Mouse (Mus musculus) kidney, postnatal 0 days (tissue): ENCODE measurements around the gene Pef1. TPM values are rescaled to one million over a fixed set of nuclear protein-coding genes. Genes with fewer than 3 reads are reported as not detected.

Experiments
- ATAC-seq: fragments of 200-750 bp; cut with Nextera tagmentation; replicated peaks from 2 replicates; pipeline ENCODE4 v1.8.0; 2017; ENCODE audit warnings: low read depth, moderate number of reproducible peaks, moderate TSS enrichment, moderate library complexity; ENCODE audit not compliant: low FRiP score
- DNase-seq: peaks from one replicate; pipeline ENCODE4 v3.0.0-alpha.2; 2016; ENCODE audit warnings: low spot score
- H3K27ac ChIP-seq: fragments of 300-500 bp; sonication (generic); 2 replicates; pipeline ENCODE4 v1.5.1; 2014; ENCODE audit warnings: mild to moderate bottlenecking
- H3K27me3 ChIP-seq: fragments of 300-500 bp; sonication (generic); 2 replicates; pipeline ENCODE4 v1.6.1; 2014; ENCODE audit warnings: low read length, mixed read lengths; ENCODE audit not compliant: insufficient read depth
- H3K36me3 ChIP-seq: fragments of 300-500 bp; sonication (generic); 2 replicates; pipeline ENCODE4 v1.6.1; 2014; ENCODE audit warnings: low read length, mixed read lengths; ENCODE audit not compliant: insufficient read depth
- H3K4me1 ChIP-seq: fragments of 300-500 bp; sonication (generic); replicated peaks from 2 replicates; pipeline ENCODE4 v1.6.1; 2014; ENCODE audit warnings: antibody characterized with exemption, low read length, mixed read lengths; ENCODE audit not compliant: insufficient read depth
- H3K4me2 ChIP-seq: fragments of 300-500 bp; sonication (generic); 2 replicates; pipeline ENCODE4 v1.6.1; 2014; ENCODE audit warnings: mild to moderate bottlenecking, low read length, moderate library complexity, mixed read lengths
- H3K4me3 ChIP-seq: fragments of 300-500 bp; sonication (generic); replicated peaks from 2 replicates; pipeline ENCODE4 v1.5.1; 2014; ENCODE audit warnings: low read depth, low read length
- H3K9ac ChIP-seq: fragments of 300-500 bp; sonication (generic); 2 replicates; pipeline ENCODE4 v1.6.1; 2014; ENCODE audit warnings: low read depth, low read length
- H3K9me3 ChIP-seq: fragments of 300-500 bp; sonication (generic); replicated peaks from 2 replicates; pipeline ENCODE4 v1.6.1; 2016; ENCODE audit warnings: low read length, inconsistent platforms, mixed read lengths
- CTCF ChIP-seq: IDR thresholded peaks from 2 replicates; pipeline ENCODE4 v1.5.1; 2016; ENCODE audit warnings: antibody characterized with exemption, low read depth, mild to moderate bottlenecking, moderate library complexity
- WGBS: fragments of 180-500 bp; shearing (Covaris S2); extraction: QIAGEN DNeasy Blood & Tissue Kit; methylation state at CpG from one replicate; pipeline ENCODE4 v1.1.7; 2014; 5-methylcytosine and 5-hydroxymethylcytosine counted together
- polyA plus RNA-seq: library from polyadenylated mRNA; unstranded; fragments of >200 nt; fragmentation: Nextera tagmentation; extraction: Ambion mirVana; gene quantifications from 2 replicates; pipeline ENCODE4 v1.2.1, GENCODE M21; 2015

The Pef1 gene
- polyA plus RNA-seq, 1 experiment from 2014 or later, result 73.6 TPM

- H3K4me1 ChIP-seq, result peaks cover 8% of the 10 kb centered on the region; the same call in 1 of the 2 replicates
- no peaks in the 10 kb centered on the region for H3K9me3 ChIP-seq
- peak overlapping the region; percentile 27 for H3K4me3 ChIP-seq
- ATAC-seq, result peak; percentile 30; the same call in 1 of the 2 replicates
- no peaks in the 10 kb centered on the region for H3K36me3 ChIP-seq
- H3K27me3 ChIP-seq, result peaks cover 19% of the 10 kb centered on the region
- H3K4me2 ChIP-seq, result peak overlapping the region; percentile 60
- peak; percentile 88 for DNase-seq
- H3K27ac ChIP-seq, result no peak overlapping the region
- H3K9ac ChIP-seq, result no peak overlapping the region; the same call in 1 of the 2 replicates
- peak; percentile 93 for TF ChIP-seq CTCF
- under 1% methylated on average over 52 of the region's 57 CpGs for WGBS
Measured at GRCm38 (mm10) chr4:130138441-130139213, 36.3 kb downstream of the Pef1 start.

GRCm38 (mm10) chr4:130139214-130139492 is 36.8 kb downstream of the Pef1 start, which contains the start of gene Hcrtr1:
Hcrtr1 (minus strand) TSS chr4:130139359.
- peak within 1 kb of the TSS; percentile 60 for H3K4me2 ChIP-seq
- H3K9me3 ChIP-seq, result no peaks in the 10 kb centered on the region
- no peak within 1 kb of the TSS for H3K27ac ChIP-seq
- H3K4me1 ChIP-seq, result peaks cover 8% of the 10 kb centered on the region; the same call in 1 of the 2 replicates
- peaks cover 19% of the 10 kb centered on the region for H3K27me3 ChIP-seq
- ATAC-seq (0 out of 2 replicates have a peak, but pooled peaks have one; percentile 38), DNase-seq (no peak)
- WGBS, result 2% methylated on average over 12 of the region's 15 CpGs
- H3K36me3 ChIP-seq, result no peaks in the 10 kb centered on the region
- H3K9ac ChIP-seq, result no peak within 1 kb of the TSS; the same call in 1 of the 2 replicates
- TF ChIP-seq CTCF, result no peak
- peak within 1 kb of the TSS; percentile 27 for H3K4me3 ChIP-seq

DNA sequence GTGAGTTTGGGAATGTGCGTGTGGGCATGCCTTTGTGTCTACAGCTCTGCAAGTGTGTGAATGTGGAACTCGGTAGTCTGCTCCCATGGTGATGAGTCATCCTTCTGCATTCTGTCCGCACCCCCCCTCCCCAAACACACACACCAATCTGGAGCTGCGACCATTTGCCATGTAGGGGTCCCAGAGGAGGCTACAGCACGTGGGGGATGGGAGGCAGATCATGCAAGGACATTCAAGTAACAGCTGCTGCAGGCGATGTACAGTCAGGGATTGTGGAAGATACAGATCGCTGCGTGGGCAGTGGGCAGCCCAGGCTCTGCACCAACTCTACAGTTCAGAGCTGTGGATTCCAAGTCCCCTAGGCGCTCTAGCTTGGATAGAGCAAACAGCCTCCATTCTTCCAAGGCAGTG is 38.6 kb downstream of the Pef1 start:
- ATAC-seq, result no peak
- Histone ChIP-seq H3K27ac (no peak overlapping the region), H3K27me3 (peaks cover 19% of the 10 kb centered on the region), H3K4me3 (no peak overlapping the region), H3K9ac (no peak overlapping the region), H3K4me1 (peaks cover 8% of the 10 kb centered on the region; the same call in 1 of the 2 replicates), H3K4me2 (no peak overlapping the region), H3K9me3 (no peaks in the 10 kb centered on the region), H3K36me3 (no peaks in the 10 kb centered on the region)
- WGBS, result 58% methylated on average over 9 of the region's 9 CpGs
- DNase-seq, result no peak
- TF ChIP-seq CTCF, result no peak

DNA sequence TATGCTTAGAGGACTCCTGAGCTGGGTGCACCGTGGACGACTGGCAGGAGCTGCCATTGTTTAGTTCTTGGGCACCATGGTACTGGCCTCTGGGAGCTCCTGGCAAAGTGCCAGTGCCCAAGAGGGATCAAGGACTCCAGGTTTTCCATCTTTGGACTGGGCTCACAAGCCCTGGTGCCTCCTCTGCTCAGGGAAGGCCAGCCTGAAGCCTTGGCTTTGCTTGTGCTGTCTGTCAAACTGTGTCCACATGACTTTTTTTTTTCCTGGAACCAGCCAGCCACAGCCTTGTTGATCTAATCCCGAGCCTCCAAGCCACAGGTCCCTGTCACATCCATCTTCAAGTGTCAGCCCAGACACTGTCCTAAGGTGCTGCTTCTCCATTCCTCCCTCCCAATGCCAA is 39.4 kb downstream of the Pef1 start:
- DNase-seq (no peak), ATAC-seq (no peak)
- H3K27ac ChIP-seq, result no peak overlapping the region
- no peak for TF ChIP-seq CTCF
- H3K36me3 ChIP-seq, result no peaks in the 10 kb centered on the region
- no peaks in the 10 kb centered on the region for H3K9me3 ChIP-seq
- WGBS, result 67% methylated on average over 3 of the region's 3 CpGs
- no peak overlapping the region for H3K4me3 ChIP-seq
- H3K9ac ChIP-seq, result no peak overlapping the region
- H3K4me1 ChIP-seq, result peaks cover 8% of the 10 kb centered on the region; the same call in 1 of the 2 replicates
- H3K4me2 ChIP-seq, result no peak overlapping the region
- peaks cover 19% of the 10 kb centered on the region for H3K27me3 ChIP-seq

DNA sequence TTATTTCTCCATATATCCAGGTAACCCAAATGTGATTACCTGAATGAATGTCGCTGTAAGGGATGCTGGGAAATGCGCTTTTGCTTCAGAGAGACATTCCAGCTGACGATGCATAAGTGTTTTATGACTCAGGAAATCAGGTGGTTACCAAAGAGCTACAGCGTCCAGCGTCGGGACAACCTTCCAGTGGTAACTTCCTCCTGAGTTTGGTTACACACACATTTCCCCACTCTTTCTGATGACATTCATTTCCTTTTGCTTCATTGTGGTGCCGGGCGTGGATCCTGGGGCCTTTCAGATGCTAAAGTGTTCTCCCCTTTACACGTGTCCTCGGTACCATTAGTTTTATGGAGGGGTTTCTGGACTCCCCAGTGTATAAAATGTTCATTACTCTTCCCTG is 46.0 kb downstream of the Pef1 start:
- no peak overlapping the region for H3K27ac ChIP-seq
- H3K9me3 ChIP-seq, result no peaks in the 10 kb centered on the region
- no peak for DNase-seq
- no peak overlapping the region for H3K4me3 ChIP-seq
- H3K4me1 ChIP-seq, result no peaks in the 10 kb centered on the region
- no peak overlapping the region for H3K4me2 ChIP-seq
- TF ChIP-seq CTCF, result no peak
- no peaks in the 10 kb centered on the region for H3K36me3 ChIP-seq
- 50% methylated on average over 10 of the region's 10 CpGs for WGBS
- peaks cover 5% of the 10 kb centered on the region for H3K27me3 ChIP-seq
- no peak for ATAC-seq
- no peak overlapping the region for H3K9ac ChIP-seq

DNA sequence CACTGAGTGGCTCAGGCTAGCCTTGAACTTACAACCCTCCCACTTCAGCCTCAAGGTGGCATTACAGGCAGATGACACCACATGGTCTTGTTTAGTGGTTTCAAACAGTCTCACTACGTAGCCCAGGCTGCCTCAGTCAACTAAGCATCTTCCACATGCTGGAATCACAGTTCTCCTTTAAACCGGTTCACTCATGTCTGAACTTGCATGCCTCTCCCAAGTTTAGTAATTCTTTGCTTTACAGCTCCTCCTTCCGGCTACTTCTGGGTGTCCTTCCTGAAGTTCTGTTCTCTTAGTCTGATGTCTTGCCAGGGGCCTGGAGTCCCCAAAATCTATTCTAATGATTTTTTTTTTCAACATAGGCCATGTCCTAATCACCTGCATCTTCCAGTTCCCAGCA is 51.9 kb downstream of the Pef1 start:
- peaks cover 5% of the 10 kb centered on the region for H3K27me3 ChIP-seq
- H3K9ac ChIP-seq, result no peak overlapping the region
- no peak overlapping the region for H3K4me3 ChIP-seq
- no peak overlapping the region for H3K27ac ChIP-seq
- ATAC-seq (no peak), DNase-seq (no peak)
- TF ChIP-seq CTCF, result no peak
- H3K9me3 ChIP-seq, result no peaks in the 10 kb centered on the region
- 66% methylated on average over 3 of the region's 3 CpGs for WGBS
- no peaks in the 10 kb centered on the region for H3K4me1 ChIP-seq
- H3K4me2 ChIP-seq, result no peak overlapping the region
- H3K36me3 ChIP-seq, result no peaks in the 10 kb centered on the region
